In the genomic region with DNA sequence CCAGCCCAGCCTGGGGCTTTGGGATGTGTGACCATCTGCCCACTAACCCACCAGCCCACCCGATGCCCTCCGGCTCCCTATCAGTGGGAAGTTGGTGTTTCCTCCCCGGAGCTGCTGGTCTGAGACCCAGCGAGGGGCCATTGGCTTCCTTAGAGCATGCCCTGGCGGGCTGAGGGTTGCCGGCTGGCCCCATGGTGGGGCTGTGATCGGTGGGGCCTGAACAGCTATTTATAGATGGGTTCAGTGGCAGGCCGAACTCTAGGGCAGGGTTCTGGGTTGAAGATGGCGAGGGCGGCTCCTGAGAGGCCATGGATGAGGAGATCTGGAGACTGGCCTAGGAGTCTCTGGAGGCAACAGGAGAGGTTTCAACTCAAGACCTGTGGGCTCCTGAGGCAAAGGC, we compare ENCODE assay signal across 11 mouse cellular contexts. TPM values are rescaled to one million over a fixed set of nuclear protein-coding genes. Genes with fewer than 3 reads are reported as not detected.
DNase-seq lines count a peak whose midpoint lies in the region; ATAC-seq lines count a peak whose summit lies in the region.
"Had no signal": no experiment of that assay in that cellular context is flagged by ENCODE, and none has a peak within 500 bp of the region (broad histone marks: within the 10 kb centered on the region; RNA-seq: fewer than 3 reads in every experiment).

No protein-coding gene starts in this region.

- H3K4me3 ChIP-seq in heart, embryonic 10.5 days: 0 out of 2 replicates have a peak overlapping the region, but pooled peaks have one; percentile 22
- H3K4me3 ChIP-seq in liver, embryonic 12.5 days: peak overlapping the region; percentile 44
- H3K4me3 ChIP-seq in stomach, embryonic 15.5 days (replicated peaks): peak overlapping the region; percentile 8; the same call in 1 of the 2 replicates
- H3K4me3 ChIP-seq: hindbrain, embryonic 15.5 days had no signal

- H3K4me1 ChIP-seq in heart, embryonic 10.5 days: peaks cover 15% of the 10 kb centered on the region
- peaks cover 50% of the 10 kb centered on the region for H3K4me1 ChIP-seq in liver, embryonic 12.5 days
- H3K4me1 ChIP-seq in stomach, embryonic 15.5 days: no peaks in the 10 kb centered on the region
- H3K4me1 ChIP-seq: hindbrain, embryonic 15.5 days had no signal

- H3K4me2 ChIP-seq in liver, embryonic 12.5 days: peak overlapping the region; percentile 56
- no peak overlapping the region for H3K4me2 ChIP-seq in stomach, embryonic 15.5 days
- H3K4me2 ChIP-seq: hindbrain, embryonic 15.5 days had no signal

- peak overlapping the region; percentile 69 for H3K27ac ChIP-seq in heart, embryonic 10.5 days
- H3K27ac ChIP-seq in liver, embryonic 12.5 days: peak overlapping the region; percentile 67
- no peak overlapping the region for H3K27ac ChIP-seq in stomach, embryonic 15.5 days
- H3K27ac ChIP-seq: hindbrain, embryonic 15.5 days had no signal

- H3K9me3 ChIP-seq in heart, embryonic 10.5 days: no peaks in the 10 kb centered on the region
- H3K9me3 ChIP-seq in liver, embryonic 12.5 days (replicated peaks): no peaks in the 10 kb centered on the region
- no peaks in the 10 kb centered on the region for H3K9me3 ChIP-seq in stomach, embryonic 15.5 days
- H3K9me3 ChIP-seq: hindbrain, embryonic 15.5 days had no signal

- no peak; the same call in none of the 2 replicates for ATAC-seq in liver, embryonic 12.5 days
- no peak for ATAC-seq in stomach, embryonic 15.5 days (ENCODE audit: insufficient read depth, low FRiP score, low read depth)
- ATAC-seq: forebrain, postnatal 0 days had no signal

- DNase-seq in heart, embryonic 10.5 days (ENCODE audit: low spot score): no peak
- DNase-seq in heart, adult 9 months (ENCODE audit: low spot score in 2 of 2): no peak
- DNase-seq in lung, postnatal 4 days: peak; percentile 36 to 38
- no peak for DNase-seq in lung, postnatal 36 days
- no peak for DNase-seq in layer of hippocampus, postnatal 14 days (ENCODE audit: low spot score in 2 of 2)
- DNase-seq in frontal cortex, postnatal 10 days (ENCODE audit: low spot score in 2 of 2): no peak
- DNase-seq: forebrain, postnatal 0 days had no signal

- WGBS in heart, embryonic 10.5 days: 61% methylated on average over 10 of the region's 10 CpGs
- 26% methylated on average over 10 of the region's 10 CpGs for WGBS in liver, embryonic 12.5 days (ENCODE audit: insufficient replicate concordance)
- 79% methylated on average over 10 of the region's 10 CpGs for WGBS in stomach, embryonic 15.5 days

- 0 out of 2 replicates have a peak, but pooled peaks cover 5% of the 10 kb centered on the region for H3K27me3 ChIP-seq in heart, embryonic 10.5 days (ENCODE audit: insufficient read depth, poor library complexity, severe bottlenecking)
- H3K27me3 ChIP-seq in liver, embryonic 12.5 days (replicated peaks): peaks cover 8% of the 10 kb centered on the region
- H3K27me3 ChIP-seq in stomach, embryonic 15.5 days (replicated peaks): no peaks in the 10 kb centered on the region; the same call in 1 of the 2 replicates
- H3K27me3 ChIP-seq: hindbrain, embryonic 15.5 days had no signal

- no peaks in the 10 kb centered on the region for H3K36me3 ChIP-seq in heart, embryonic 10.5 days
- no peaks in the 10 kb centered on the region for H3K36me3 ChIP-seq in liver, embryonic 12.5 days
- no peaks in the 10 kb centered on the region for H3K36me3 ChIP-seq in stomach, embryonic 15.5 days
- H3K36me3 ChIP-seq: hindbrain, embryonic 15.5 days had no signal

- peak overlapping the region; percentile 55 for H3K9ac ChIP-seq in liver, embryonic 12.5 days
- H3K9ac ChIP-seq in stomach, embryonic 15.5 days: no peak overlapping the region
- H3K9ac ChIP-seq: forebrain, postnatal 0 days; hindbrain, embryonic 15.5 days had no signal

RNA-seq across cellular contexts. Expression of a gene that starts 14.8 kb away (rescaled TPM):
- polyA plus RNA-seq in heart, embryonic 10.5 days (2016; fragmentation: Nextera tagmentation; extraction: Ambion mirVana): 0.99 and 4.1 TPM in 2 replicates
- 16.8 and 18.5 TPM in 2 replicates for polyA plus RNA-seq in liver, embryonic 12.5 days (2016; fragmentation: Nextera tagmentation; extraction: Ambion mirVana)
- polyA plus RNA-seq in stomach, embryonic 15.5 days (2015; fragmentation: Nextera tagmentation; extraction: Ambion mirVana): 9.5 and 13.5 TPM in 2 replicates
- 1 to 10 TPM; 4.0 to 4.5 TPM for total RNA-seq in layer of hippocampus, postnatal 14 days (2021)

RNA-seq across cellular contexts. Expression of a gene that starts 20.9 kb away (rescaled TPM):
- polyA plus RNA-seq in heart, embryonic 10.5 days (2016; fragmentation: Nextera tagmentation; extraction: Ambion mirVana): 450 and 1,030 TPM in 2 replicates
- 0.23 and 0.39 TPM in 2 replicates for polyA plus RNA-seq in liver, embryonic 12.5 days (2016; fragmentation: Nextera tagmentation; extraction: Ambion mirVana)
- polyA plus RNA-seq in stomach, embryonic 15.5 days (2015; fragmentation: Nextera tagmentation; extraction: Ambion mirVana): 0.50 and 0.67 TPM in 2 replicates
- total RNA-seq in layer of hippocampus, postnatal 14 days (2021): under 1 TPM; 0.48 to 0.62 TPM
- total RNA-seq: midbrain, postnatal 0 days had no signal
- polyA plus RNA-seq: hindbrain, embryonic 15.5 days; midbrain, postnatal 0 days had no signal

RNA-seq across cellular contexts. Expression of a gene that starts 26.8 kb away (rescaled TPM):
- polyA plus RNA-seq in heart, embryonic 10.5 days (2016; fragmentation: Nextera tagmentation; extraction: Ambion mirVana): 32.6 and 37.5 TPM in 2 replicates
- polyA plus RNA-seq in liver, embryonic 12.5 days (2016; fragmentation: Nextera tagmentation; extraction: Ambion mirVana): 15.1 and 15.3 TPM in 2 replicates
- polyA plus RNA-seq in stomach, embryonic 15.5 days (2015; fragmentation: Nextera tagmentation; extraction: Ambion mirVana): 42.8 and 45.5 TPM in 2 replicates
- total RNA-seq in layer of hippocampus, postnatal 14 days (2021): 10 to 100 TPM; 24.7 to 29.6 TPM

RNA-seq across cellular contexts. Expression of a gene that starts 43.2 kb away (rescaled TPM):
- 315 and 334 TPM in 2 replicates for polyA plus RNA-seq in heart, embryonic 10.5 days (2016; fragmentation: Nextera tagmentation; extraction: Ambion mirVana)
- polyA plus RNA-seq in liver, embryonic 12.5 days (2016; fragmentation: Nextera tagmentation; extraction: Ambion mirVana): 220 and 223 TPM in 2 replicates
- 225 and 243 TPM in 2 replicates for polyA plus RNA-seq in stomach, embryonic 15.5 days (2015; fragmentation: Nextera tagmentation; extraction: Ambion mirVana)
- 100 to 1,000 TPM; 214 to 234 TPM for total RNA-seq in layer of hippocampus, postnatal 14 days (2021)

Comparison
In these comparisons a context has a peak if more than half of its experiments do, and no peak if none do; other contexts are left out.
1. DNase-seq: peak in lung, postnatal 4 days (2 of 2); none in heart, embryonic 10.5 days (single experiment), heart, adult 9 months (0 of 2), lung, postnatal 36 days (single experiment), layer of hippocampus, postnatal 14 days (0 of 2) and frontal cortex, postnatal 10 days (0 of 2).
2. RNA of a gene that starts 20.9 kb away (polyA plus RNA-seq): 450 to 1,030 TPM in heart, embryonic 10.5 days; 0.50 to 0.67 TPM in stomach, embryonic 15.5 days and 0.23 to 0.39 TPM in liver, embryonic 12.5 days; every median in the first group is over 100 times any median in the second.
3. Peak in every context shown above with its lines, with median percentiles within 50 percentile points of each other: H3K4me3 ChIP-seq.